ENCODE assay signal across 17 mouse cellular contexts in the genomic region with DNA sequence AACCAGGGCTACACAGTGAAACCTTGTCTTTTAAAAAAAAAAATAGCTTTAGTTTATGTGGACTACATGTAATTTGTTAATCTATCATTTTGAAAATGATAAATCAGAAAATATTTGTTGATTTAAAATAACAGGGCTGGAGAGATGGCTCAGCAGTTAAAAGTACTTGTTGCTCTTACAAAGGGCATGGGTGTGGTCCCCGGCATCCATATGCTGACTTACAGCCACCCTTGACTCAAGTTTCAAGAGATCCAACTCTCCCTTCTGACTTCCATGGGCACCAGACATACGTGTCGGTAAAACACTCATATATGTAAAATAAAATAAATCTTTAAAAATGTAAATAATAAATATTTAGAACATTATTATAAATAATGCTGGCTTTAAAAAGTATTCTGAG. TPM values are rescaled to one million over a fixed set of nuclear protein-coding genes. Genes with fewer than 3 reads are reported as not detected.
"Had no signal": no experiment of that assay in that cellular context is flagged by ENCODE, and none has a peak within 500 bp of the region (broad histone marks: within the 10 kb centered on the region; RNA-seq: fewer than 3 reads in every experiment).

No protein-coding gene starts in this region.

- H3K9me3 ChIP-seq: lung, embryonic 15.5 days; midbrain, embryonic 13.5 days; midbrain, embryonic 15.5 days; neural tube, embryonic 12.5 days; stomach, embryonic 15.5 days had no signal

- H3K36me3 ChIP-seq: lung, embryonic 15.5 days; midbrain, embryonic 13.5 days; midbrain, embryonic 15.5 days; neural tube, embryonic 12.5 days; stomach, embryonic 15.5 days had no signal

- H3K9ac ChIP-seq: lung, embryonic 15.5 days; midbrain, embryonic 13.5 days; midbrain, embryonic 15.5 days; neural tube, embryonic 12.5 days; stomach, embryonic 15.5 days had no signal

- H3K27me3 ChIP-seq: lung, embryonic 15.5 days; midbrain, embryonic 13.5 days; midbrain, embryonic 15.5 days; neural tube, embryonic 12.5 days; stomach, embryonic 15.5 days had no signal

- H3K4me1 ChIP-seq: neural tube, embryonic 12.5 days; stomach, embryonic 15.5 days had no signal

- H3K4me3 ChIP-seq: lung, embryonic 15.5 days; megakaryocyte, embryonic 14.5 days; midbrain, embryonic 13.5 days; midbrain, embryonic 15.5 days; neural tube, embryonic 12.5 days; stomach, embryonic 15.5 days had no signal

- DNase-seq: lung, adult 2 months; lung, postnatal 14 days; lung, postnatal 36 days; right cerebral cortex, postnatal 14 days; thymus, adult 2 months; thymus, postnatal 25 days; thymus, postnatal 4 days had no signal

- H3K27ac ChIP-seq: lung, embryonic 15.5 days; macrophage; midbrain, embryonic 13.5 days; midbrain, embryonic 15.5 days; neural tube, embryonic 12.5 days; stomach, embryonic 15.5 days; stomach, postnatal 0 days had no signal

RNA-seq across cellular contexts. Expression of a gene that starts 38.2 kb away (rescaled TPM):
- total RNA-seq: monocyte, adult 5-6 weeks; neutrophil, adult 5-6 weeks had no signal
